Mouse (Mus musculus) heart, postnatal 0 days (tissue): ENCODE measurements around the gene Gna14. TPM values are rescaled to one million over a fixed set of nuclear protein-coding genes. Genes with fewer than 3 reads are reported as not detected.
A peak's percentile ranks its signal among the peaks of the same experiment; 100 is the strongest.

Experiments
- ATAC-seq: fragments of 200-750 bp; cut with Nextera tagmentation; 2 replicates; pipeline ENCODE4 v1.8.0; 2017; ENCODE audit warnings: low read depth, moderate number of reproducible peaks, moderate library complexity; ENCODE audit not compliant: insufficient read depth
- DNase-seq: peaks from one replicate; pipeline ENCODE4 v3.0.0-alpha.2; 2016; ENCODE audit warnings: low spot score
- H3K27ac ChIP-seq: fragments of 300-500 bp; sonication (generic); 2 replicates; pipeline ENCODE4 v1.5.1; 2014; ENCODE audit warnings: low read depth, mild to moderate bottlenecking
- H3K27me3 ChIP-seq: fragments of 300-500 bp; sonication (generic); 2 replicates; pipeline ENCODE4 v1.6.1; 2014; ENCODE audit warnings: low read length, mixed read lengths; ENCODE audit not compliant: control insufficient read depth, insufficient read depth
- H3K36me3 ChIP-seq: fragments of 300-500 bp; sonication (generic); replicated peaks from 2 replicates; pipeline ENCODE4 v1.6.1; 2014; ENCODE audit warnings: low read length, mixed read lengths; ENCODE audit not compliant: control insufficient read depth, insufficient read depth
- H3K4me1 ChIP-seq: fragments of 300-500 bp; sonication (generic); 2 replicates; pipeline ENCODE4 v1.6.1; 2014; ENCODE audit warnings: antibody characterized with exemption; ENCODE audit not compliant: control insufficient read depth, insufficient read depth
- H3K4me2 ChIP-seq: fragments of 300-500 bp; sonication (generic); 2 replicates; pipeline ENCODE4 v1.6.1; 2014; ENCODE audit warnings: low read depth, mild to moderate bottlenecking, low read length, moderate library complexity
- H3K4me3 ChIP-seq: fragments of 300-500 bp; sonication (generic); 2 replicates; pipeline ENCODE4 v1.5.1; 2014; ENCODE audit warnings: low read depth, low read length
- H3K9ac ChIP-seq: fragments of 300-500 bp; sonication (generic); replicated peaks from 2 replicates; pipeline ENCODE4 v1.6.1; 2014; ENCODE audit warnings: low read depth, low read length, mixed read lengths
- H3K9me3 ChIP-seq: fragments of 300-500 bp; sonication (generic); replicated peaks from 2 replicates; pipeline ENCODE4 v1.6.1; 2016; ENCODE audit warnings: low read length; ENCODE audit not compliant: control insufficient read depth
- CTCF ChIP-seq: IDR thresholded peaks from 2 replicates; pipeline ENCODE4 v1.5.1; 2016; ENCODE audit warnings: antibody characterized with exemption, control low read depth, low read depth
- EP300 ChIP-seq: IDR thresholded peaks from 2 replicates; pipeline ENCODE4 v1.6.1; 2016; ENCODE audit warnings: antibody characterized with exemption, low read depth
- WGBS: fragments of 180-500 bp; shearing (Covaris S2); extraction: QIAGEN DNeasy Blood & Tissue Kit; methylation state at CpG from one replicate; pipeline ENCODE4 v1.1.7; 2014; 5-methylcytosine and 5-hydroxymethylcytosine counted together
- polyA plus RNA-seq: library from polyadenylated mRNA; unstranded; fragments of >200 nt; fragmentation: Nextera tagmentation; extraction: Ambion mirVana; gene quantifications from 2 replicates; pipeline ENCODE4 v1.2.1, GENCODE M21; 2015
- total RNA-seq: library from RNA; depleted of rRNA; stranded (reverse); fragments of >200 nt; gene quantifications from 2 replicates; pipeline ENCODE4 v1.2.3, GENCODE M21; 2014; ENCODE audit warnings: low replicate concordance

The Gna14 gene
- total and polyA plus RNA-seq, 2 experiments from 2014 or later, result 0.33 to 3.1 TPM

DNA sequence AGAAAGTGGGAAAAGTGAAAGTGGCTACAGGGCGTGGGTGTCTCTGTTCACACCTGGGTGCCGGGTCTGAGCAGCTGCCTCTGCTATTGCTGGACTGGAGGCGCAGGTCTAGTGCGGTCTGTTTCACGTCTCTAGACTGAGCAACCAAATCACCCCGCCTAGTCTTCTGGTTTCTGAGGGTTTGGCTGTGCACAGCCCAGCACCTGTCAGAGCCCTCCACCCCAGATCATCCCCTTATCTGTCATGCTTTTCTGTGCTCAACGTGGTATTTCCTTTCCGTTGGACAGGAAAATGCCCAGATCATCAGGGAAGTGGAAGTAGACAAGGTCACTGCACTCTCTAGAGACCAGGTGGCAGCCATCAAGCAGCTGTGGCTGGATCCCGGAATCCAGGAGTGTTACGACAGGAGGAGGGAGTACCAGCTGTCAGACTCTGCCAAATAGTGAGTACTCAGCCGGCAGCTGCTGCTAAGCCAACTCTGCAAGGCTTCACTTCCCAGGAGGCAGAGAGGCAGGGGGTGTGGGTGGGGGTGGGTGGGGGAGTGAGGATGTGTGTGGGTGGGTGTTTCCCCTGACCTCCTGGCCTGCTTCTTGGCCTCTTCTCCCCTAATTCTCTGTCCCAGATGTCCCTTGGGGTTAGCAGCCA is 163.2 kb downstream of the Gna14 start:
- Histone ChIP-seq H3K36me3 (no peaks in the 10 kb centered on the region), H3K27ac (no peak overlapping the region), H3K4me1 (no peaks in the 10 kb centered on the region), H3K9me3 (no peaks in the 10 kb centered on the region), H3K27me3 (0 out of 2 replicates have a peak, but pooled peaks cover 4% of the 10 kb centered on the region), H3K9ac (no peak overlapping the region), H3K4me2 (no peak overlapping the region), H3K4me3 (no peak overlapping the region)
- 38% methylated on average over 11 of the region's 11 CpGs for WGBS
- TF ChIP-seq CTCF (no peak), EP300 (no peak)
- no peak for DNase-seq
- ATAC-seq, result peak; percentile 24; the same call in 1 of the 2 replicates

DNA sequence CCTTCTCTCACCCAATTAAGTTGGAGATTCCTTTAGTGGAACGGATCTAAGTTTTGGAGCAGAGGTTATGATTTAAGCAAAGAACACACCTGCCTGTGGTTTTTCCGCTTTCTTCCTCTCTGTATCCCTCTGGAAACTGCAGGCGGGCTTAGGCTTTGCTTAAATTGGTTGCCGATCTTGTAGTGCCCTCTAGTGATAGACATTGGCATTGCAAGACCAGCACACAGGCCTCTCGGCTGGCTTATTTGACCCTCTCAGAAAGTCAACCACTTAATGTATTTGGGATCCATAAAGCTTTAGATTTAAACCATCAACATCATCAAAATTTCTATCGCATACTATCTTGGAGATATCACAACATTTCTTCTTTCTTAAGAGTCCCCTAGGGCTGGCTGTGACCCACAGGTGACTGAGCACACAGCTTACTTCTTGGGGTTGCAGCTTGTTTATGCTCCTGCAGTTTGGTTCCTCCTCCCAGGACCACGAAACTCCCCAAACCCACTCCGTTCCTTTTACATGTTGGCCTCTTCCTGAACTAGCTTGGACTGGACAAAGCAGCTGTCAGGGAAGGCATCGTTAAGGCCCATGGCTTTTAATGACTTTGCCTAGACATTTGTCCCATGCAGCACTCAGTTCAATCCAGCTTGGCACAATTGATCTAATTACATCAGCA is 163.9 kb downstream of the Gna14 start:
- H3K4me3 ChIP-seq, result no peak overlapping the region
- 0 out of 2 replicates have a peak, but pooled peaks cover 4% of the 10 kb centered on the region for H3K27me3 ChIP-seq
- no peaks in the 10 kb centered on the region for H3K9me3 ChIP-seq
- 19% methylated on average over 9 of the region's 9 CpGs for WGBS
- H3K4me1 ChIP-seq, result no peaks in the 10 kb centered on the region
- no peak overlapping the region for H3K27ac ChIP-seq
- no peaks in the 10 kb centered on the region for H3K36me3 ChIP-seq
- H3K9ac ChIP-seq, result no peak overlapping the region
- peak; percentile 63 for ATAC-seq
- no peak for TF ChIP-seq EP300
- peak; percentile 95 for TF ChIP-seq CTCF
- DNase-seq, result peak; percentile 74
- no peak overlapping the region for H3K4me2 ChIP-seq

DNA sequence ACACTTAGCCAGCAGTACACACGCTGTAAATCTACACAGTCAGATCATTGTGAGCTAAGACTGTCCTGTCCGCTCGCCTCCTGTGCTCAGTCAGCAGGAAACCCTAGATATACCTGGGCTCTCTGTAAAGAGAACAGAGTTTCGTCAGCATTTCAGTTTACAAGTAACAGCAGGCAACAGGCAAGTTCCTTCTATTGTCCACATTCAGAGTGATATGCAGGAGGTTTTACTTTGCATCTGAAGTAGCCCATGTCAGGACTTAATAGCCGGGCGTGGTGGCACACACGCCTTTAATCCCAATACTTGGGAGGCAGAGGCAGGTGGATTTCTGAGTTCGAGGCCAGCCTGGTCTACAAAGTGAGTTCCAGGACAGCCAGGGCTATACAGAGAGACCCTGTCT is 166.5 kb downstream of the Gna14 start:
- ATAC-seq (no peak), DNase-seq (no peak)
- 73% methylated on average over 8 of the region's 8 CpGs for WGBS
- no peak overlapping the region for H3K27ac ChIP-seq
- no peak overlapping the region for H3K9ac ChIP-seq
- no peak overlapping the region for H3K4me2 ChIP-seq
- no peaks in the 10 kb centered on the region for H3K4me1 ChIP-seq
- no peak for TF ChIP-seq EP300
- 0 out of 2 replicates have a peak, but pooled peaks cover 4% of the 10 kb centered on the region for H3K27me3 ChIP-seq
- H3K9me3 ChIP-seq, result no peaks in the 10 kb centered on the region
- H3K4me3 ChIP-seq, result no peak overlapping the region
- H3K36me3 ChIP-seq, result no peaks in the 10 kb centered on the region

DNA sequence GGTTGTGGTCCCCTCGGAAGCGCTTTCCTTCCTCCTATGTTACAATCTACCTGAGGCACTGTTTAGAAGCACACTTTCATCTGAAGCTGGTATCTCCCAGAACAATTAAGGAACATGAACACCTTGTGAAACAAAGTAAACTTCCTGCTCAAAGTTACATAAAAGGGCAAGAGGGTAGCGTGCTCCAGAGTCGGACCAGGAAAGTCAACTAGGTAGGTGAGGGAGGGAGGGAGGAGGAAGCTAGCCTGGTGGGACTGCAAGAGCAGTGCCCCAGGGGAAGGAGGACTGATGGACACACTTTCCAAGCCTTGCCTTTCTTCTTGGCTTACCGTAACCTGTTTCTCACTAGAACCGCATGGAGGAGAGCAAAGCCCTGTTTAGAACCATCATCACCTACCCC is 172.1 kb downstream of the Gna14 start:
- H3K36me3 ChIP-seq, result peaks cover 10% of the 10 kb centered on the region; the same call in 1 of the 2 replicates
- H3K9me3 ChIP-seq, result no peaks in the 10 kb centered on the region
- DNase-seq, result no peak
- no peak overlapping the region for H3K27ac ChIP-seq
- no peaks in the 10 kb centered on the region for H3K27me3 ChIP-seq
- no peak overlapping the region for H3K4me3 ChIP-seq
- H3K4me1 ChIP-seq, result peaks cover 7% of the 10 kb centered on the region; the same call in 1 of the 2 replicates
- WGBS, result 90% methylated on average over 6 of the region's 6 CpGs
- no peak overlapping the region for H3K9ac ChIP-seq
- TF ChIP-seq CTCF, result no peak
- TF ChIP-seq EP300, result no peak
- no peak for ATAC-seq
- no peak overlapping the region for H3K4me2 ChIP-seq

DNA sequence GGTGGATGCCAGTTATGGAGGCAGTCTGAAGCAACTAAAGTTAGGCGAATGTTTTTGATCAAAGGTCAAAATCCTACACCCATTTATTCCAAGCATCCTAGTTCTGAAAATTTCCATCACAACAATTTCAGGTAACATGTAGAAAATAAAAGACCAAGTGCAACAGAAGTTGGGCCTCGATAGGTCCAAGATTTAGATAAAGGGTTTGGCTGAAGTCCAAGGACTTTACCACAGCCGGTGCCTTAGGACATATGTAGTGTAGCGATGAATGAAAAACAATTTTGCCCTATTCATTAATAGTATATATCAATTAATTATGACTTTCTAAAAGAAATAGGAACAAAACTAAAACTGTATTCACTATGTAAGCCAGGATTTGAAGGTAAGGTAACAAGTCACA is 187.6 kb downstream of the Gna14 start:
- Histone ChIP-seq H3K9me3 (no peaks in the 10 kb centered on the region), H3K9ac (no peak overlapping the region), H3K27me3 (no peaks in the 10 kb centered on the region), H3K4me1 (no peaks in the 10 kb centered on the region), H3K4me3 (no peak overlapping the region), H3K36me3 (peaks cover 11% of the 10 kb centered on the region; the same call in 1 of the 2 replicates), H3K27ac (no peak overlapping the region), H3K4me2 (no peak overlapping the region)
- TF ChIP-seq CTCF (no peak), EP300 (no peak)
- ATAC-seq (no peak), DNase-seq (no peak)
- WGBS, result 73% methylated on average over 4 of the region's 4 CpGs
